Mouse (Mus musculus) spleen, adult 18-20 months (tissue): Measurements from ENCODE around the gene Borcs6.
A peak's percentile ranks its signal among the peaks of the same experiment; 100 is the strongest.

Experiments
- DNase-seq, 2 experiments: peaks; one replicate each; pipeline ENCODE4 v3.0.0; 2022; ENCODE audit warnings: mixed read lengths in 2 of 2

The Borcs6 gene

GRCm38 (mm10) chr11:69071262-69071661 is 11.7 kb downstream of the Borcs6 start:
- no peak for DNase-seq

- DNase-seq = no peak
These were observed 12.7 kb downstream of the Borcs6 start for GRCm38 (mm10) chr11:69072234-69072633.

- no peak for DNase-seq
These were observed 13.1 kb downstream of the Borcs6 start for GRCm38 (mm10) chr11:69072666-69073064.

GRCm38 (mm10) chr11:69073065-69073888 is 13.8 kb downstream of the Borcs6 start:
- DNase-seq = peak; percentile 56 to 73

- DNase-seq = no peak
These were observed 14.6 kb downstream of the Borcs6 start for GRCm38 (mm10) chr11:69073951-69074775.

GRCm38 (mm10) chr11:69074776-69075069 is 15.2 kb downstream of the Borcs6 start:
- no peak for DNase-seq

- no peak for DNase-seq
These were observed 16.4 kb downstream of the Borcs6 start for GRCm38 (mm10) chr11:69075764-69076479.

GRCm38 (mm10) chr11:69076572-69076971 is 17.1 kb downstream of the Borcs6 start:
- DNase-seq = no peak

- no peak for DNase-seq
These were observed 17.8 kb downstream of the Borcs6 start for GRCm38 (mm10) chr11:69077316-69077715.

- no peak for DNase-seq
These were observed 18.5 kb downstream of the Borcs6 start for GRCm38 (mm10) chr11:69078041-69078440.

GRCm38 (mm10) chr11:69078805-69079438 is 19.4 kb downstream of the Borcs6 start:
- peak; percentile 38 to 59 for DNase-seq

GRCm38 (mm10) chr11:69080102-69080854 is 20.8 kb downstream of the Borcs6 start:
- no peak for DNase-seq

- DNase-seq = no peak
These were observed 21.3 kb downstream of the Borcs6 start for GRCm38 (mm10) chr11:69080855-69081222.

- no peak for DNase-seq
These were observed 22.1 kb downstream of the Borcs6 start for GRCm38 (mm10) chr11:69081613-69082012.

GRCm38 (mm10) chr11:69085608-69086007 is 26.1 kb downstream of the Borcs6 start:
- DNase-seq = no peak

GRCm38 (mm10) chr11:69086390-69086789 is 26.9 kb downstream of the Borcs6 start:
- no peak for DNase-seq

- DNase-seq = no peak
These were observed 27.6 kb downstream of the Borcs6 start for GRCm38 (mm10) chr11:69087082-69087481.

GRCm38 (mm10) chr11:69087597-69087996 is 28.1 kb downstream of the Borcs6 start:
- DNase-seq = no peak

GRCm38 (mm10) chr11:69088103-69088855 is 28.8 kb downstream of the Borcs6 start, which contains the start of gene Vamp2:
Gene Vamp2, plus strand, starts transcription at chr11:69088490.
- peak; percentile 79 to 92 for DNase-seq

- DNase-seq = peak in 1 of 2 experiments; percentile 28
These were observed 29.5 kb downstream of the Borcs6 start for GRCm38 (mm10) chr11:69088856-69089615.
